Mouse (Mus musculus): Measurements from ENCODE around the gene Olfr64. TPM values are rescaled to one million over a fixed set of nuclear protein-coding genes. Genes with fewer than 3 reads are reported as not detected.

Olfr64 gene
- total and polyA plus RNA-seq, 2 experiments from 2014 or later = not detected

- WGBS = 63% methylated on average over 3 of the region's 3 CpGs
- no peak for ATAC-seq (ENCODE audit: low FRiP score)
- H3K9me3 ChIP-seq (ENCODE audit: low read length) = no peaks in the 10 kb centered on the region
Observed at GRCm38 (mm10) chr7:103910047-103910446, 15.8 kb upstream of the Olfr64 start.

GRCm38 (mm10) chr7:103903187-103903586 lies 8.9 kb upstream of the Olfr64 start, which contains the start of gene Olfr65:
Gene Olfr65, plus strand, starts transcription at chr7:103903487.
- ATAC-seq (ENCODE audit: low FRiP score) (no peak), DNase-seq (ENCODE audit: low spot score) (no peak)
- Histone ChIP-seq H3K9ac (replicated peaks; ENCODE audit: low read length, poor library complexity, severe bottlenecking) (no peak within 1 kb of the TSS), H3K36me3 (ENCODE audit: insufficient read depth, low read length) (no peaks in the 10 kb centered on the region), H3K9me3 (ENCODE audit: low read length) (no peaks in the 10 kb centered on the region), H3K27ac (ENCODE audit: low read depth, low read length) (no peak within 1 kb of the TSS), H3K4me2 (ENCODE audit: low read depth, low read length, poor library complexity, severe bottlenecking) (no peak within 1 kb of the TSS), H3K27me3 (ENCODE audit: insufficient read depth, low read length) (no peaks in the 10 kb centered on the region), H3K4me3 (ENCODE audit: low read depth, low read length) (no peak within 1 kb of the TSS), H3K4me1 (ENCODE audit: insufficient read depth, low read length) (no peaks in the 10 kb centered on the region)
- WGBS = 75% methylated on average over 2 of the region's 2 CpGs
- TF ChIP-seq CTCF (IDR thresholded peaks at IDR 0.05) = no peak

More at GRCm38 (mm10) chr7:103910047-103910446, 15.8 kb upstream of the Olfr64 start:
- Histone ChIP-seq H3K4me3 (ENCODE audit: low read depth, low read length) (no peak overlapping the region), H3K27me3 (ENCODE audit: insufficient read depth, low read length) (no peaks in the 10 kb centered on the region), H3K9ac (replicated peaks; ENCODE audit: low read length, poor library complexity, severe bottlenecking) (no peak overlapping the region), H3K36me3 (ENCODE audit: insufficient read depth, low read length) (no peaks in the 10 kb centered on the region), H3K4me1 (ENCODE audit: insufficient read depth, low read length) (no peaks in the 10 kb centered on the region), H3K27ac (ENCODE audit: low read depth, low read length) (no peak overlapping the region), H3K4me2 (ENCODE audit: low read depth, low read length, poor library complexity, severe bottlenecking) (no peak overlapping the region)
- no peak for DNase-seq (ENCODE audit: low spot score)
- no peak for TF ChIP-seq CTCF (IDR thresholded peaks at IDR 0.05)

GRCm38 (mm10) chr7:103886152-103886551 lies 8.1 kb downstream of the Olfr64 start, which contains the start of gene Olfr66:
Gene Olfr66, minus strand, starts transcription at chr7:103886252.
- DNase-seq (ENCODE audit: low spot score) (no peak), ATAC-seq (ENCODE audit: low FRiP score) (no peak)
- no peak within 1 kb of the TSS for H3K4me3 ChIP-seq (ENCODE audit: low read depth, low read length)
- no peaks in the 10 kb centered on the region for H3K27me3 ChIP-seq (ENCODE audit: insufficient read depth, low read length)
- no peak within 1 kb of the TSS for H3K9ac ChIP-seq (replicated peaks; ENCODE audit: low read length, poor library complexity, severe bottlenecking)
- H3K4me2 ChIP-seq (ENCODE audit: low read depth, low read length, poor library complexity, severe bottlenecking) = no peak within 1 kb of the TSS
- H3K4me1 ChIP-seq (ENCODE audit: insufficient read depth, low read length) = no peaks in the 10 kb centered on the region
- no peak within 1 kb of the TSS for H3K27ac ChIP-seq (ENCODE audit: low read depth, low read length)
- no peaks in the 10 kb centered on the region for H3K36me3 ChIP-seq (ENCODE audit: insufficient read depth, low read length)
- TF ChIP-seq CTCF (IDR thresholded peaks at IDR 0.05) = no peak
- H3K9me3 ChIP-seq (ENCODE audit: low read length) = no peaks in the 10 kb centered on the region

- no peaks in the 10 kb centered on the region for H3K9me3 ChIP-seq (ENCODE audit: low read length)
- no peaks in the 10 kb centered on the region for H3K4me1 ChIP-seq (ENCODE audit: insufficient read depth, low read length)
- DNase-seq (ENCODE audit: low spot score) = no peak
- no peak for TF ChIP-seq CTCF (IDR thresholded peaks at IDR 0.05)
- no peak overlapping the region for H3K27ac ChIP-seq (ENCODE audit: low read depth, low read length)
- 82% methylated on average over 2 of the region's 2 CpGs for WGBS
- no peak overlapping the region for H3K4me2 ChIP-seq (ENCODE audit: low read depth, low read length, poor library complexity, severe bottlenecking)
- no peak overlapping the region for H3K9ac ChIP-seq (replicated peaks; ENCODE audit: low read length, poor library complexity, severe bottlenecking)
- H3K27me3 ChIP-seq (ENCODE audit: insufficient read depth, low read length) = no peaks in the 10 kb centered on the region
- H3K4me3 ChIP-seq (ENCODE audit: low read depth, low read length) = no peak overlapping the region
- H3K36me3 ChIP-seq (ENCODE audit: insufficient read depth, low read length) = no peaks in the 10 kb centered on the region
- no peak for ATAC-seq (ENCODE audit: low FRiP score)
Observed at GRCm38 (mm10) chr7:103877093-103877492, 17.2 kb downstream of the Olfr64 start.

- no peaks in the 10 kb centered on the region for H3K36me3 ChIP-seq (ENCODE audit: insufficient read depth, low read length)
- peak; percentile 12 for DNase-seq (ENCODE audit: low spot score)
- no peaks in the 10 kb centered on the region for H3K4me1 ChIP-seq (ENCODE audit: insufficient read depth, low read length)
- no peak for ATAC-seq (ENCODE audit: low FRiP score)
- no peaks in the 10 kb centered on the region for H3K27me3 ChIP-seq (ENCODE audit: insufficient read depth, low read length)
- H3K27ac ChIP-seq (ENCODE audit: low read depth, low read length) = no peak overlapping the region
- no peak overlapping the region for H3K4me2 ChIP-seq (ENCODE audit: low read depth, low read length, poor library complexity, severe bottlenecking)
- no peak overlapping the region for H3K9ac ChIP-seq (replicated peaks; ENCODE audit: low read length, poor library complexity, severe bottlenecking)
- no peak overlapping the region for H3K4me3 ChIP-seq (ENCODE audit: low read depth, low read length)
- WGBS = 47% methylated on average over 5 of the region's 5 CpGs
- TF ChIP-seq CTCF (IDR thresholded peaks at IDR 0.05) = peak; percentile 56
- H3K9me3 ChIP-seq (ENCODE audit: low read length) = no peaks in the 10 kb centered on the region
Observed at GRCm38 (mm10) chr7:103874451-103874850, 19.8 kb downstream of the Olfr64 start.

GRCm38 (mm10) chr7:103873064-103873463 lies 21.2 kb downstream of the Olfr64 start:
- no peak overlapping the region for H3K27ac ChIP-seq (ENCODE audit: low read depth, low read length)
- no peak overlapping the region for H3K4me3 ChIP-seq (ENCODE audit: low read depth, low read length)
- ATAC-seq (ENCODE audit: low FRiP score) = no peak
- H3K4me2 ChIP-seq (ENCODE audit: low read depth, low read length, poor library complexity, severe bottlenecking) = no peak overlapping the region
- H3K9me3 ChIP-seq (ENCODE audit: low read length) = no peaks in the 10 kb centered on the region
- 6% methylated on average over 1 of the region's 1 CpGs for WGBS
- peak; percentile 78 for TF ChIP-seq CTCF (IDR thresholded peaks at IDR 0.05)
- DNase-seq (ENCODE audit: low spot score) = peak; percentile 69
- no peaks in the 10 kb centered on the region for H3K27me3 ChIP-seq (ENCODE audit: insufficient read depth, low read length)
- no peaks in the 10 kb centered on the region for H3K4me1 ChIP-seq (ENCODE audit: insufficient read depth, low read length)
- H3K36me3 ChIP-seq (ENCODE audit: insufficient read depth, low read length) = no peaks in the 10 kb centered on the region
- no peak overlapping the region for H3K9ac ChIP-seq (replicated peaks; ENCODE audit: low read length, poor library complexity, severe bottlenecking)
